Mouse (Mus musculus) retina, postnatal 7 days (tissue): Measurements from ENCODE around the gene Polr3a.

Source experiments
- DNase-seq: peaks from one replicate; pipeline ENCODE4 v3.0.0-alpha.2; 2012; ENCODE audit warnings: low read depth, low spot score

Polr3a gene

DNA sequence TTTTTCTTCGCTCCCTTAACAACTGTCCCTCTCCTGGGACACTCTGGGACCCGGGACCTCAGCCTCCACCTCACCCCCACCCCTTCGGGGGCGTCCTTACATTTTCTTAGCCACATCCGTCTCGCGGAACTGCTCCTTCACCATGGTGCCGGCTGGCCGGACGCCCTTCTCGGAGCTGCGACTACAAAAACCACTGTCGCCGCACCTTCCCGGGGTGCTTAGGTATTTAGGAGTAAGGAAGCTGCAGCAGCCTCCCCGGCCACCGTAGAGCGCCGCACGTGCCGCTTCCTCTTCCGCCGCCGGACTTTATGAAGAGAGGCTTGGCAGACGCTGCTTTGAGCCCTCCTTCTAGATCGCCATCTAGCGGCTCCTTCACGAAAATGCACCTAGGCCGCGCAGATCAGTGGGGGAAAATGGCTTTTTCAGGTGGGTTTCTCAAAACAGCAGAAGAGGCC, at the start of gene Polr3a, which contains the start of gene Rps24:
Polr3a (minus strand) TSS at position 286 of the 455 bp plus-strand sequence.
Rps24 (plus strand) TSS at position 353 of the 455 bp plus-strand sequence.
- peak; percentile 84 for DNase-seq

- DNase-seq, result peak; percentile 46
These were observed 48.1 kb upstream of the Polr3a start for GRCm38 (mm10) chr14:24534865-24535545.

GRCm38 (mm10) chr14:24530228-24530627, 43.4 kb upstream of the Polr3a start:
- DNase-seq, result peak; percentile 17

DNA sequence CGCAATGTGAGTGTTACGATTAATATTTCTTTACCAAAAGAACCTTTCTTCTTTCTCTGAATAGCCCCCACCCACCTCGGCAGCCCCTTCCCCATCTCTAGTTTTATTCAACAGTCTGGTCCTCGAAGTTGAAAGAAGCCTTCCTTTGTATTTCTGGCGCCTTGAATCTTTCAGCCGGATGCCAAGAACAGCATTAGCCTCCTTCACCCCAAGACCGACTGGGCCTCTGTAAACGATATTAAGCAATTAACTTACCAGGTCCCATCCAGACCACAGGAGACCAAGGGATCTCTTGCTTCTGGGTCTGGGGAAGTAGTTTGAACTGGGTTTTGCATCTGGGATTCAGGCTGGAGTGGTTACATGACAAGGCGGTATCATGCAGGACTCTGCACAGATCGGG, 39.6 kb upstream of the Polr3a start:
- DNase-seq, result no peak

- no peak for DNase-seq
These were observed 39.0 kb upstream of the Polr3a start for GRCm38 (mm10) chr14:24525677-24526415.

GRCm38 (mm10) chr14:24525137-24525536, 38.3 kb upstream of the Polr3a start:
- no peak for DNase-seq

- no peak for DNase-seq
These were observed 34.7 kb upstream of the Polr3a start for GRCm38 (mm10) chr14:24521597-24521996.

GRCm38 (mm10) chr14:24512527-24513161, 25.8 kb upstream of the Polr3a start:
- DNase-seq, result no peak

- DNase-seq, result no peak
These were observed 23.8 kb upstream of the Polr3a start for GRCm38 (mm10) chr14:24510679-24511078.

GRCm38 (mm10) chr14:24510218-24510617, 23.4 kb upstream of the Polr3a start:
- no peak for DNase-seq

DNA sequence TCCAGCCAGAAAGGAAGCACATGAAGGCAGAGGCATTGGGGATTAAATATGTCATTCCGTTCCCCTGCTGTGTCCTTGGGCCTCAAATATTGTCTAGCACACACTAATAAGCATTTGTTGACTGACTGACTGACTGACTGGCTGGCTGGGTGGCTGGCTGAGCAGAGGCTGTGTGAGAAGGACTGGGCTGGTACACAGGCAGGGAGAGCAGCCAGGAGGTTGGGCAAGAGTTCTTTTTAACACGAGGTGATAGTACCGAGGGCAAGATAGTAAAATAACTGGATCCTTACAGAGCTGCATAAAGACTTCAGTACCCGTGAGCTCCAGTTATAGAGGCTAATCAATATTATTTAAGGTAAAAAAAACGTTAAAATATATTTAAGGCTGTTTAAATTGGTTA, 22.7 kb upstream of the Polr3a start:
- DNase-seq, result no peak

GRCm38 (mm10) chr14:24508070-24508773, 21.4 kb upstream of the Polr3a start:
- DNase-seq, result no peak

DNA sequence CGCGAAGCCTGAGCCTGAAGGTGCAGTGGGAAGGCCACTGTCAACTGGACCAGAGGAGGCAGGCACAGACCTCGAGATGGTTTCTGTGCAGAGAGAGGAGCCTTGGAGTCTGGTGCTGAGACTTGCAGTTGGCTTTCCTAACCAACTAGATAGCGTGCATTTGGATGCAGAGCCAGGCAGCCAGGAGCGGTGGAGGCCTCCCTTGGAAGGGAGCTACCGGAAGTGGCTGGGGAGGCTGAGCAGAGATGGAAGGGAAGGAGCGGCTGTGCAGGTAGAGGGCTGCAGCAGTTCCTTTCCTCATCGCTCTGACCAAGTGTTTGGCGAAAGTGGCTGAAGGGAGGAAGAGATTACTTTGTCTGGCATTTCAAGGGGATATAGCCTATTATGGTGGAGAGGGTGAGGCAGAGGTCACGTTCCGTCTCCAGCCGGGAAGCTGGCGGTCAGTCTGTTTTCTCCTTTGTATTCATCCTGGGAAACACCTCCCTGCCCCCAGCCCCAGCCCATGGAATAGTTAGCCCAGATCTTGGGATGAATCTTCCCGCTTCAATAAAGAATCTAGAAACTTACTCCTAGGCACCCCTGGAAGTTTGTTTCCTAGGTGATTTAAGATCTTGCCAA, 20.7 kb upstream of the Polr3a start:
- no peak for DNase-seq

DNA sequence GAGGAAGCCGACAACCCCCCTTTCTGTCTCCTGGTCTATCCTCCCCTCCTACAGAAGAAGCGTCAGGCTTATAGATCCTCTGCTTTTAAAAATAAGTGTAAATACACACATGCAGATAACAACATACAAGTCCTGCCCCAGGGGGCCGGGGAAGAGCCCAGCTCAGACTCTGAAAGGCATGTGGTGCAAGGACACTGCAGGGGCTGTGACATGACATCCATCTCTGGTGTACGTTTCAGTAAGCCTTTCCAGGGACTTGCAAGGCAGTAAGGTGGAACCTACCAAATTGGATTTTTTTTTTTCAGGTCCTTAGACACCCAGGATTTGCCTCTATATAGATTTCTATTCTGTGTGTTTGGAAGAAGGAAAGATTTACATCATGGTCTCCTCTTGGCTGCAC, 14.4 kb upstream of the Polr3a start:
- DNase-seq, result no peak

DNA sequence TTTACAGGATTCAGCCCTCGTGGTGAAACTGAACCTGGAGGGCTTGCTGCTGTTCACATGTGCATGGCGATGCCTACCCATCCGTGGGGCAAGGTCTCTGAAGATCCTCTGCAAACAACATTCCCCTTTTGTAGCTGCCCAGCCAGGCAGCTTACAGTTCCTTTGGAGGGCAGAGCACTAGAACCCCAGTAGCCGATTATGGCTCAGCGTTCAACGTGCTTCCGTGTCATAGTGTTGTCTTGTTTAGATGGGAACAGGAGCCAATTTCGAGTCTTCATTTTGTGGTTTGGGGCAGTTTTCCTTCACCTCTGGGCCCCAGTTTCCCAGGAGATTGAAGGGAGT, 14.0 kb upstream of the Polr3a start:
- DNase-seq, result no peak

GRCm38 (mm10) chr14:24500091-24500844, 13.4 kb upstream of the Polr3a start:
- peak; percentile 90 for DNase-seq

GRCm38 (mm10) chr14:24499478-24499877, 12.6 kb upstream of the Polr3a start:
- no peak for DNase-seq

GRCm38 (mm10) chr14:24498561-24499255, 11.8 kb upstream of the Polr3a start:
- DNase-seq, result no peak

DNA sequence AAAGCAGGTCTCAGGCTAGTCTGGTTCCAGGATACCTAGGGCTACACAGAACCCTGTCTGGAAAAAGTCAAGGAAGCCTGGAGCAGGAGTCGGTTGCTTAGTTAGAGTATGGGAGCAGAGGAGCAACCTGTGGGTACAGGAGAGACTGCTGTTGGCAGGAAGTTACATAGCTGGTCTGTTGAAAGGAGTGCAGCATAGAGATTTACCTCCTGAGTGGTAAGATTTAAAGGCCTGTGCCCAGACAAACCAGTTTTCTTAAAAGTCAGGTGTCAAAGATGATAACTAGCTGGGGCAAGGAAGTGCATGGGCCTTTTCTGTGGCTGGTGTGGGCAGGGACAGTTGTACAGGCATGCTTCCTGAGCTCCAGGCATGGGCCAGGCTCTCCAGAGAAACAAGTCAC, 10.6 kb upstream of the Polr3a start:
- no peak for DNase-seq

GRCm38 (mm10) chr14:24496507-24496906, 9.6 kb upstream of the Polr3a start:
- no peak for DNase-seq
